Mouse (Mus musculus) regulatory T cell (primary cell): ENCODE data around the gene 1700122O11Rik.

ENCODE experiments used
- in situ Hi-C: fragments of 300-600 bp; cut with MboI, MseI; formaldehyde crosslinking; loops from one replicate; pipeline ENCODE4 v1.15.1; 2025; ENCODE audit warnings: high pct_unique_total_duplicates

Gene 1700122O11Rik

DNA sequence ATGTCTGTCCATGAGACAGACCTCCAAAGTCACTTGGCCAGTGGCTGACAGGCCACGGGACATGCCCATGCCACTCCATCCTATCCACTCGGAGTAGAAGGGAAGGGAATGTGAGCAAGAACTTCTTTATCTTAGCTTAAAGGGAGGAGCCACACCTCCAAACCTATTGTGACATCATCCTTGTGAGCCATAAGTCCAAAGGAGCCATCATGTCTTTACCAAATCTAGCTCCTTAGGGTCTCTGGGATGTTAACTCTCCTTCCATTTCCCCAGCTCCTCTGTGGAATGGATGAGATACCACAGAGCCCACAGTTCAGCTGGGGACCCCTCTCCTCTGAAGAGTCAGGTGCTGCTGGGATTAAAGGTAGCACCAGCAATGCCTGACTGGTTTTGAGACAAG lies at the start of gene 1700122O11Rik:
Gene 1700122O11Rik (minus strand): TSS at position 101 of the 400 bp plus-strand sequence.
- in situ Hi-C loops, result no loop called here

- in situ Hi-C loops, result no loop called here
Measured at GRCm38 (mm10) chr17:48080626-48081025, 42.5 kb upstream of the 1700122O11Rik start.

- in situ Hi-C loops, result no loop called here
Measured at GRCm38 (mm10) chr17:48067729-48068128, 29.6 kb upstream of the 1700122O11Rik start.

DNA sequence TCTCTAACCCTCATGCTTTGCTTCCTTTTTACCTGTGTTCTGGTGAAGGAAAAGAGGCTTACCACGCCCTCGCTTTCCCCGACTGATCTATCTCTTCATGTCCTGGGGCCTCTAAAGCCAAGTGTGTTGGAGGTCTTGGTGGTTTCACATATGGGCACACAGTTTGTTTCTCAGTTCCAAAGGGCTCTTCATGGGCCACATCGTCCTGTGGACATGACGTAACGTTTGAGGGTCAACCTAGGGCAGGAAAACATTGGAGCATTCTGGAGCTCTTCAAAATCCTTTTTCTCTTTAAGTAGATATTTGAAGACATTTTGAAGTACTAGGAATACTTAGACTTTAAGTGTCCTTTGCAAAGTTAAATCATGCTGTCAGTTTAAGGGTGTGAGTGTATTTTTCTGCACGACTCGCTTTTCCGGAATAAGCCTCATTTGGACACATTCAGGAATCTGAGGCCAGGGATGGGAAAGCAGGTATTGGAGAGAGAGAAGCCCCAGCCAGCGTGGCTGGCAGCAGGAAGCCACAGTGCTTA lies 29.1 kb upstream of the 1700122O11Rik start:
- in situ Hi-C loops, result no loop called here

DNA sequence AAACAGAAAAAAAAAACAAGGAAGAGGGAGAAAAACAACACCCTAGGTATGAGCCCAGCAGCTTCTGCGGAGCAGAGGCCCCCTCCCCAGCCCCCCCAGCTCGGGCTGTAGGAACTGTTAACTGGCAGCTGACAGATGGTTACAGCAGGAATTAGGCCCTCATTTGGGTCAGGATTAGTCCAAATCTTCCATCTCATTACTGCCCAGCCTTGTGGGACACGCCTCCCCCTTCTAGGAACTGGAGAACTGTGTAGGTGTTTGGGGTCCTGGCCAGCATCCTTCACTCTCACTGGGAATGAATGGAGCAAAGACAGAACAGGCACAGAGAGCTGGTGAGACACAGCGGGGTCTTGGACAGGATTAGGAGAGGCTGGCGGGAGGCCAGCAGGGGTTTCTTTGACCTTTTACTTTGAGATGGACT lies 27.0 kb upstream of the 1700122O11Rik start:
- in situ Hi-C loops, result no loop called here

DNA sequence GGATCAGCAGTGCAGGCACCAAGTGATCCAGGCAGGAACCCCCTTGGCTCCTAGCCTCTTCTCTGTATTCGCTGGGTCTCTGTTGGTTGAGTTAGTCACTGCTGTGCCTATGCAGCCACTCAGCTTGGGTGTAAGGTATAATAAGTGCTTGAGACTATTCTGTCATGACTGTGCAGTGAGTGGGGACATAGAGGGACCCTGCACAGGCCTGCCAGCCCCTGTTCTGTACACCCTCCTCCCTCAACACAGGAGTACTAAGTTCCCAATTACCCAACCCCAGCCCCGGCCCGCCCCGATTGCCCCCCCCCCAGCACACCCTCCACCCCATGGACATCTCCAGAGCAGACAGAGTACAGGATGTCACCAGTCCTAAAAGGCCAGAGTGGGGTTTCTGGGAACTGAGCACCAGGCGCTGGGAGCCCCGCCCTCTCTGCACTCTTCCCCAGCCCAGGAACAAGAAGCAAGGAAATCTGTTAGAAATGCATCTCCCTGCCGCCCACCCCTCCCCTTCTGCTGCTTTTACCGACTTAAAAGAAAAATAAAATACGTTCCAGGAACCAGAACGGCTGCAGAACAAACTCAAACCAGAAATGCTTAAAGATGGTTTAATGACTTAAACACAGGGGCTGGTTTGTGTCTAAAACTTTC lies 26.2 kb upstream of the 1700122O11Rik start:
- in situ Hi-C loops, result no loop called here

- in situ Hi-C loops, result no loop called here
Measured at GRCm38 (mm10) chr17:48057382-48057781, 19.3 kb upstream of the 1700122O11Rik start.

GRCm38 (mm10) chr17:48055076-48055816 lies 17.2 kb upstream of the 1700122O11Rik start:
- in situ Hi-C loops, result no loop called here

- in situ Hi-C loops, result no loop called here
Measured at GRCm38 (mm10) chr17:48053646-48054045, 15.6 kb upstream of the 1700122O11Rik start.

GRCm38 (mm10) chr17:48052338-48053067 lies 14.4 kb upstream of the 1700122O11Rik start:
- in situ Hi-C loops, result no loop called here

DNA sequence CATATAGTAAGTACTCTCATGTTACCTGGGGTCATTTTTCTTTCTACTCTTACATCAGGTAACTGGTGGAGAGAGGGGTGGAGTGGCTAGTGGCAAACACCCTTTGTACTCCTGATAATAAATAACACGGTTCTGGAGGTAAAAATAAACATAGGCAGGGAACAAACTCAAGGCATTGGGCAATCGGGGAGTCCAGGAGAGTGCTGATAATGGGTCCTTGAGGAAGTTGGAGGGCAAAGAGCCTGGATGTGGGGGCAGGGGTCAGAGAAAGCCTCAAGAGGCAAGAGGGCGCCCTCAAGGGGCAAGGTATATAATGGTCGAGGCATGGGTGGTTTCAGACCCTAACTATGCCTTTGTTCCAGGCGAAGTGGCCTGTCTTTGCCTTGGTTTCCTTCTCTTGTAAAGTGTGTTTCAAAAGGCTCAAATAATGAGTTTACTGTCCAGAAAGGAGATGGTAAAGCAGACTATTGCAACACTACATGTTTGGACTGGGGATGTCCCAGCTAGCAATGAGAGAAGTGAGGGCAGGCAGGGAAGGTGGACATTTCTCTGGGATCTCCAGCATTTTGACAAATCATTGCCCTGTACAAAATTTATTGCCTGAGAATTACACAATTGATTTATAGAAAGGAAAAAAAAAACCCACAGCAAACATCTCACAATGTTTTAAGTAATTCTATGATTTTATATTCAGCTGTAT lies 13.7 kb upstream of the 1700122O11Rik start:
- in situ Hi-C loops, result no loop called here

DNA sequence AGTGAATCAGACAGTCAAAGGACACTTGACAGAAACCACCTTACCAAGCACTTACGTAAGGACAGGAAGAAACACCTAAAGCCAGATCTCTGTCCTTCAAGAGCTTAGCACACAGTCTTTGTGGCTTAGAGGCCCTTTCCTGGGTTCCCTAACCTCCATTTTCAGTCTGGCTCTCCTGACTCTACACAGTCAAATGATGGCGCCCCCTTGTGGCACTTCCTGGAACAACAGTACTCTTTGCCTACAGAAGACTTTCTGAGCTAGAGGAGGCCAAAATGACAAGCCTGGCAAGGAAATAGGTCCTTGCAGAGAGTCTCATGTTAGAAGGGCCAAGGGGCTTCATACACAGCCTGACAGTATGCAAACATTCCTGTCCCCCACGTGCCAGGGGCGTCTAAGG lies 7.5 kb upstream of the 1700122O11Rik start:
- in situ Hi-C loops, result loop anchor here (5.0 to 10.0 kb wide), 2 partner anchors 52 to 121 kb away; partner anchors contain the start of gene Foxp4

GRCm38 (mm10) chr17:48043154-48043880 lies 5.2 kb upstream of the 1700122O11Rik start:
- in situ Hi-C loops, result loop anchor here (5.0 to 10.0 kb wide), 2 partner anchors 119 to 521 kb away; partner anchors contain the start of gene Foxp4

GRCm38 (mm10) chr17:48041351-48042287 lies 3.5 kb upstream of the 1700122O11Rik start:
- in situ Hi-C loops, result loop anchor here (5.0 to 10.0 kb wide), 2 partner anchors 117 to 519 kb away; partner anchors contain the start of gene Foxp4

GRCm38 (mm10) chr17:48039232-48039866 lies 1.3 kb upstream of the 1700122O11Rik start:
- in situ Hi-C loops, result no loop called here

DNA sequence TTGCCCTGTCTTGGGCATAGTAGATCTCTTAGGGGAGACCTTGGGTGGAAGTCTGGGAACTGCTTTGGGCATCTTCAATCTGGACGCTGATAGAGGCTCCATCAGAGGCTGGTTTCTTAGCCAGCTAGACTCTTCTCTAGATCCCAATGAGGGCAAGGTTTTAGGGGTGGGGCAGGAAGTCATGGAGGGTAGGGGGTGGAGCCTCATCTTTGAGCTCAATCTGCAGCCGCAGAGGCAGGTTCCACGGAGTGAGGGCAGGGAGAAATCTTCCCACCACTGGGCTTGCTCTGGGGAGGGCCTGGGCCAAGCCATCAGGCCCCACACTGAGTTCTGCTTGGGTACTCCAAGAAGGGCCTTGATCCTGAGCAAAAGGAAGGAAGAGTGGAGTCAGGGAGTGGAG lies 1.2 kb downstream of the 1700122O11Rik start:
- in situ Hi-C loops, result no loop called here

DNA sequence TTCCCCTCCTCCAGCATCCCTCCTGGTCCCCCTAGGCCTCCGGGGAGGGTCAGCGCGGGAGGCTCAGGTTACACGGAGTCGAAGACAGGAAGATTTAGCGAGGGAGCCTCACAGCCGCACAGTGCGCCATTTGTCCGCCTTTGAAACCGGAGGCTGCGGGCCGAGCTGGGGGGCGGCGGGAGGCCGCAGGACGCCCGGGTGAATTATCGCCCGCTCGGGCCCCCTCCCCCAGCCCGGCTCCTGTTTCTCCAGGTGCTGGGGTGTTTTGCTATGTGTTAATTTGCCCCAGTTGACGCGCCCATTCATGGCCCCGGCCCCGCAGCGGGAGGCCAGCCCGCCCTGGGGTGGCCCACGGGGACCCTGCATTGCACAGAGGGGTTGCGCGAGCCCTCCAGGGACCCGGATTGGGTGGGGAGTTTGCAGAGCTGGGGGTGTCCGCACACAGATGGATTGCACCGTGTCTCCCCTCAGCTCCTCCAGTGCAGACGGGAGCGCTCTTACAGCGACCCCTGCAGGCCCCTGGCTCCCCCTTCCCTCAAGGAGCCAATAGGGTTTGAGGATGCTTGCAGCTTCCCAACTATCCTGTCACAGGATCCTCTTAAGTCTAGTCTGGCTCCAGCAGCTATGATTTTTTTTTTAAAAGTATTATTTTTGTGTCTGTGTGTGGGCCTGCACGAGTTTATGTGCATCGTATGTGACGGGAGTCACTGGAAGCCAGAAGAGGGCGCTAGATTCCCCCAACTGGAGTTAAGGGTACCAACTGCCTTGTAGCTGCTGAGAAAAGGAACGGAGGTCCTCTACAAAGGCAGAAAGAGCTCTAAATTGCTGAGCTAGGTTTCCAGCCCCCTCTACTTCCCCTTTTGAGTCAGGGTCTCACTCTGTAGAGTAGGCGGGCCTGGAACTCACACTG lies 6.3 kb downstream of the 1700122O11Rik start:
- in situ Hi-C loops, result no loop called here

- in situ Hi-C loops, result no loop called here
Measured at GRCm38 (mm10) chr17:48029241-48029640, 8.9 kb downstream of the 1700122O11Rik start.
